Mouse (Mus musculus) retina, adult 2 months (tissue): Measurements from ENCODE around the gene Ccdc114.
"Not testable (repeated sequence)": the region's sequence is repeated elsewhere in the genome, so short reads cannot be mapped to it uniquely, and the experiment has no call there.

Source experiments
- DNase-seq: peaks from one replicate; pipeline ENCODE4 v3.0.0-alpha.2; 2012; ENCODE audit warnings: low read depth, low spot score

Ccdc114 gene

DNA sequence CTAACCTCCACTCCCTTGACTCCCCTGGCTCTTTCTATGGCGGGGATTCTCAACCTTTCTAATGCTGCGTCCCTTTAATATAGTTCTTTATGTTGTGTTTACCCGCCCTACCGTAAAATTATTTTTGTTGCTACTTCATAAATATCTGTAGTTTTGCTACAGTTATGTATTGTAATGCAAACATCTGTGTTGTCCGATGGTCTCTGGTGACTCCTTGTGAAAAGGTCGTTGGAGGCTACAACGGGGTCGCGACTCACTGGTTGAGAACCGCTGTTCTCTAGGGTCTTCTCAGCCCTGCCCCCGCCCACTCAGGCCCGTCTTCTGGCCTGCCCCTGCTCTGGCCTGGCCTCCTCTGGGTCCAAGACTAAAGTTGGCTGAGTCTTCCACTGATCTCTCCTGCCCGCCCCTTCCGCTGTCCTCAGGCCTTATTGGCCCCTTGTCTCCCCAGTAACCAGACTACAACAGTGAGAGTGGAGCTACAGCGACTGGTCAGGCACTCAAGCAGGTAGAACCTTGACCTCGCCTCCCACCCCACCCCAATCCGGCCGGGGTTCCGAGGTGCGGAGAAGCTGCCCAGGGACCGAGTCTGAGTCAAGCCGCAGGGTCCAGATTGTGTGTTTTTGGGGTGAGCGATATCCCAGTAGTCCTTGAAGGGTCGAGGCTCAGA, at the start of gene Ccdc114:
Gene Ccdc114, plus strand, starts transcription at position 311 of the 667 bp plus-strand sequence.
- no peak for DNase-seq

DNA sequence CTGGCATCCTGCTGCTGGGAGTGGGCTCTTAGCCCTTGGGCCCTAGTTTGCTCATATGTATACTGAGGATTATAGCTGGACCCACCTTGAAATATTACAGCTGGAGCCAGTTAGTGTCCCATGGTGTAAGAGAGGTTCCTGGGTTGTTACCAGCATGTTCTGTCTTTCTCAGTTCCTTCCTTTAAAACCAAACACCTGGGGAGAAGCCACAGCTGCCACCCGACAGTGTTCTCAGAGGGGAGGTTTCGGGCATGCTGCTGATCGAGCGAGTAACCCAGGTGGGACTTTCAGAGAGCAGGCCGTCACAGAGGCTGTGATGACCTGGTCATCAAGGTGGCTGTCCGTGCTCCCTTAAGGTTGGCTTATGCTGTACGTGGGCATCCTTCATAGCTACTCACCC, 47.0 kb upstream of the Ccdc114 start:
- DNase-seq, result no peak

DNA sequence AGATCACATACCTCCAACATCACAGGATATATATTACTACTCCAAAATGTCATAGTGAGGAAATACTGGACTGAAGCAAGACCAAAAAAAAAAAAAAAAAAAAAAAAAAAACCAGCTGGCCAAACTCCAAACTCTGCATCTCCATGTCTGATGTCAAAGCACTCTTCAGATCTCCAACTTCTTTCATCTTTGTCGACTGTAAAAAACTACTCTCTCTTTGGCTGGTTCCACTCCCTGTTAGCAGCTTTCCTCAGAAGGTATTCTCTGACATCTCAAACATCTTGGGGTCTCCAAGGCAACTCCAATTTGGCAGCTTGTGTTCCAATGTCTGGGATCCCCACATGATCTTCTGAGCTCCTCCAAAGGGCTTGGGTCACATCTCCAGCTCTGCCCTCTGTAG, 45.6 kb upstream of the Ccdc114 start, which contains the start of gene Grin2d:
Gene Grin2d, minus strand, starts transcription at position 101 of the 400 bp plus-strand sequence.
- DNase-seq, result not testable (repeated sequence)

DNA sequence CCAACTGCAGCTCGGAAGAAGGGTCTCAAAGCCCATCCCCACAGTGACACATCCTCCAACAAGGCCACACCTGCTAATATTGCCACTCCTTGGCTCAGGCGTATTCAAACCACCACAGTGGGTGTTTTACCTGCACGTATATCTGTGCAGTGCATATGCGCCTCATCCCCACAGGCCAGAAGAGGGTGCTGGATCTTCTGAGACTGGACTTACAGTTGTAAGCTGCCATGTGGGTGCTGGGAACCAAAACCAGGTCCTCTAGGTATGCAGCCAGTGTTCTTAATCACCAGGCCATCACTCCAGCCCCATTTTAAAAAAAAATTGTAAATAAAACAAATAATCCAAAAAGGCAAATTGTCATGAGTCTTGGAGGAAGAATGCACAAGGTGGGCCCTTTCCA, 43.3 kb upstream of the Ccdc114 start:
- DNase-seq, result no peak

DNA sequence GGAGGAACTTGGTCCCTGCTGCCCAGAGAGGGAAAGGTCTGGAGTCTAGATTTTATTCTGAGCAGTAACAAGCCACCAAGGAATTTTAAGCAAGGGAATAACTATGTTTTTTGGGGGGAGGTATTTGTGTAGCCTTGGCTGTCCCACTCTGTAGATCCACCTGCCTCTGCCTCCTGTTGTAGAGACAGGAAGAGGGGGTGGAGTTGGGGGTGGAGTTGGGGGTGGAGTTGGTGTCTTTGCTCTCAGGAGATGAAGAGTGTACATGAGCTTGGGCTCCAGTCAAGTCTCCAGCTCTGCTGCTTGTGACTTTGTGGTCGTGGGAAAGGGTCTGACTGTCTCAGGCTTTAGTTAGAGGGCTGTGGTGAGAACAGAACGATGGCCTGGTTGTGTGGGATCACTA, 42.9 kb upstream of the Ccdc114 start:
- DNase-seq, result no peak

DNA sequence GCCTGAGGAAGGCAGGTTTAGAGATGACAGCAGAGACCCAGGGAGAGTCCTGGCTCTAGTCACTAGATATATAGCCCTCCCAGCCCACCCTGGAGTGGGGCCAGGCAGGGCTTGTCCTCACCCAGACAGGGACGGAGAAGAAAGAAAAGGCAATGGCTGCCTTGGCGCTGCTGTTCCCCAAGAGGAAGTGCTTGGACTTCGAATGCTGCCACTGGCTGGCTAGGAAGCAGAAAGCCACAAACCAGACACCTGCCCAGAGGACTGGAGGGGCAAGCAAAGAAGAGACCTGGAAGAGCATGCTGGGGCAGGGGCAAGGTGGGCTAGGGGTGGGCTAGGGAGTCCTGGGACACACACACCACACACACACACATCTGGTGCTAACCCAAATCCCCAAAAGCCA, 36.6 kb upstream of the Ccdc114 start:
- DNase-seq, result no peak

DNA sequence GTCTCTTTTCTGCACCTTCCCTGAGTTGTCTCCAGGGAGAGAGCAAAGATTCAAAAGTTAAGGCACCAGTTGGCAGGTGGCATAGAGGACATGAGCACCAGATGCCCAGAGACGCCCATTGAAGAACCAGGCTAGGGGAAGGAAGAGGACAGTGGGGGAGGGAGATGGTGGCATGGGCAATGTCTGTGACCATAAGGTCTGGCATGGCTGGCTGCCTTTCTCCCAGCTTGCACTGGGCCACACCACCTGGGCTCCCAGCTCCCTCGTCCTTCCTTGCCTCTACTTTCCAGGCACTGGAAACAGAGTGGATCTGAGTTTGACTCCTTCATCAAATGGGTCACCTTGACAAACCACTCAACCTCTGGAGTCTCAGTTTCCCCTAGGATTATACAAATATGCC, 31.2 kb upstream of the Ccdc114 start:
- DNase-seq, result no peak

DNA sequence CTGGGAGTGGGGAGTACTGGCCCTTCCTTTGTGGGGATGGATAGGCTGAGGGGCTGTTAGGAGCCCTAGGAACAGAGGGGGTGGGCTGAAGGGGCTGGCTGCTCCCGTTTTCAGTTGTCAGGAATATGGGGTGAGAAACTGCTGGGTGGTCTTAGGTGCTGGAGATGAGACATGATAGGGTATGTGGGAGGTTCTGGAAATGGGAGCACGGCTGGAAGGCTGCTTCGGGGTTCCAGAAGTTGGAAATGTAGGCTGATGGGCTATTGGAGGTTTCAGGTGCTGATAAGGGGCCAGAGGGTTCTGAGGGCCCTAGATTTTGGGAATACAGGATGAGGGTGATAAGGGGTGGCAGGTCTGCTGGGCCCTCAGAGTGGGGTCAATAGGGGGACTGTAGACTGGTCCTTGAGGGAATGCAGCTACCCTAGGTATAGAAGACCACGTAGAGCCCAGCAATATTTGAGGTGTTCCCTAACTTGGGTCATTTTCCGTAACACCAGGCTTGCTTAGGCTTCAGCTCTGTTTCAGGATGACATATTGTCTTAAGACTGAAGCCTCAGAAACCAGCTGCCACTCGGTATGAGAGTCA, 27.8 kb upstream of the Ccdc114 start:
- DNase-seq, result no peak

DNA sequence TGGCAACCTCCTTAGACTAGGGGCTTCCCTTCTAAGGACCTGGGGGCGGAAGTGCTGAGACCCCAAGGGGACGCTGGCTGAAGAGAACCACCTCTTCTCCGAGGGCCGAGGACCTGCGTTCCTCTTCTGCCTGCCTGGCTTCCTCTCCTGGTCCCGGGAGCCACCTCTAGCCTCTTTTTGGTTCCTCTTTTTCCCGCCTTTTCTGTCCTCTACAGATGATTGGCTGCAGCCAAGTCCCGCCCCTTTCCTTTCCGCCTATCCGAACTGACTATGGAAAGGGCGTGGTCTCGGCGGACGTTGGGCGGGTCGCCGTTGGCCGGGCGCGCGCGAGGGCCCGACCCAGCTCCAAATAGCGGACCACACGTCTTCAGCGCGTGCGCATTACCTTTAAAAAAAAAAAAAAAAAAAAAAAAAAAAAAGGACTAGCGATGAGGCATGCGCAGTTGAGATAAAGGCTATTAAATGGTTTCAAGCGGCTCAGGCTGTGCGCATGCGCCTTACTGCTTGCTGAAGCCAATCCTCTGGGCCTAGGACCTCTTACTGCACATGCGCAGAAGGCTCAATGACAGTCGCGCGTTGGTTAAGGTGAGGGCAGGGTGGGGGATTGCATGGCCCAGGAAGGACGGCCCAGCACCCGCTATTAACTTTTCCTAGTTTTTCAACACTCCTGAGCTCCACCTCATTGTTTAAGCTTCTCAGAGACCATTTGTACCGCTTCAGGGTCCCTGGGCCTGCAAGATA, 27.2 kb upstream of the Ccdc114 start, which contains the start of the genes Syngr4 and Tmem143:
Gene Syngr4, minus strand, starts transcription at position 198 of the 741 bp plus-strand sequence.
Gene Tmem143, plus strand, starts transcription at position 425 of the 741 bp plus-strand sequence.
- DNase-seq, result peak; percentile 99

DNA sequence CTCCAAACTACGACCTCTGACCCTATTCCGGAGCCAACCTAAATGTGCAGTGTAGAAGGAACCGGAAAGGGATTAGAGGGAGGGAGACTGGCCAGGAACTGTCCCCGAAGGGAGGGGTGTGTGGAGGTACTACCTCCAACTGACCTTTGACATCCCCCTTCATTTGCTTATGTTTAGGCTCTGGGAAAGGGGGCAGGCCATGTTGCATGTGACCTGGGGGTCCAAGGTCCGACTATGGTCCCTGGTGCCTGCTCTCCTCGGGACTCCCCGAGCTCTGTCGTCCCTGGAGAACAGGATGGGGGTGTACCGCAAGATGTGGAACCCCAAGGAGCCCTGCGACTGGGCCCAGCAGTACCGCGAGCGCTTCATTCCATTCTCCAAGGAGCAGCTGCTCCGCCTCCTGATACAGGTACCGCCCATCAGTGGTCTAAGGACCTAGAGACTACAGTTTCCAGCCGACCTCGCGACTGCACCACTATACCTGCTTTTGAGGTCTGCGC, 26.6 kb upstream of the Ccdc114 start:
- DNase-seq, result no peak

DNA sequence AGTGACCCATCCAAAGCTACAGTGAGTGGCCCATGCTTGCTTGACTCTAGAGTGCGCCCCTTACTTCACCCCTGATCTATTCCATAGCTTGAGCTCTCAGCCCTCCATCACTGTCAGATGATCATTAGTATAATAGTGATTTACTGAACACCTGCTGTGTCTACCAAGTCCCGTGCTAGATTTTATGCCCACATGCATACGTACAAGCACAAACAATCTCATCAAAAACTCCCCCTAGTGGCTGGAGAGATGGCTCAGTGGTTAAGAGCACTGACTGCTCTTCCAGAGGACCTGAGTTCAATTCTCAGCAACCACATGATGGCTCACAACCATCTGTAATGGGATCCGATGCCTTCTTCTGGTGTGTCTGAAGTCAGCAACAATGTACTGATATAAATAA, 25.7 kb upstream of the Ccdc114 start:
- DNase-seq, result not testable (repeated sequence)

DNA sequence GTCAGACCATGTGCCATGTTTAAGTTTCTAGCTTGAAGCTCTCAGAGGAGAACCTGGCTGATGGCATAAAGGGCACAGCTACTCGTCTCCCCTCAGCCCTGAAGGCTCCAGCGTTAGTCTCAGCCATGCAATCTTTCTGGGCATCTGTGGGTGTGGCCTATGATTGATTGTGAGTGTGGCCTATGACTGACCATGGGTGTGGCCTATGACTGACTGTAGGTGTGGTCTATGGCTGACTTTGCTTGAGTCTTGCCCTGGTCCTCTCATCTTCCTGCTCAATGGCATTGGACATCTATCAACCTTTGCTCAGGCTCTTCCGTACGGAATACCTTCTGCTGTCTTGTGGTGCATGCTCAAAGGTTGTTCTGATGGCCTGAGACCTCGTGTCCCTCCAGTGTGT, 22.3 kb upstream of the Ccdc114 start:
- DNase-seq, result no peak

DNA sequence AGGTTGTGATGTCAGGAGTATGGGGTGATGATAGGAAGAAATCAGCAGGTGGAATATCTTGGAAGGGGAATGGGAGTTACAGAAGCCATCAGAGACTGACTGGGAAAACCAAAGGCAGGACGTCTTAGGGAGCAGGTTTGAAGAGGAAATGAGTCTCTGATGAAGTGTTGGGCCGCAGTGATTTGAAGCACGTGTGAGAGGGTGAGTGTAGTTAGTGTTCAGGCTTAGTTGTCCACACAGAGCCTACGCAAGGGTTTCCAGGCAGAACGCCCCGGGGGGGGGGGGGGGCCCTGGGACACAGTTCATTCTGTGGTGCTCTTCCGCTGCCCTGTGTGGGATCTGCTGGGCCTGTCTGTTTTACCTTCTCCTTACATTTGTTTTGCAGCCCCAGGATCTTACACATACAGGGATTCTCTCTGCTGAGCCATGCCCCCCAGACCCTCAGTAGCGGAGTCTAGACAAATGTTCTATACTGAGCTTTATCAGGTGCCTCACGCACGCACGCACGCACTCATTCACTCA, 21.3 kb upstream of the Ccdc114 start:
- DNase-seq, result no peak

DNA sequence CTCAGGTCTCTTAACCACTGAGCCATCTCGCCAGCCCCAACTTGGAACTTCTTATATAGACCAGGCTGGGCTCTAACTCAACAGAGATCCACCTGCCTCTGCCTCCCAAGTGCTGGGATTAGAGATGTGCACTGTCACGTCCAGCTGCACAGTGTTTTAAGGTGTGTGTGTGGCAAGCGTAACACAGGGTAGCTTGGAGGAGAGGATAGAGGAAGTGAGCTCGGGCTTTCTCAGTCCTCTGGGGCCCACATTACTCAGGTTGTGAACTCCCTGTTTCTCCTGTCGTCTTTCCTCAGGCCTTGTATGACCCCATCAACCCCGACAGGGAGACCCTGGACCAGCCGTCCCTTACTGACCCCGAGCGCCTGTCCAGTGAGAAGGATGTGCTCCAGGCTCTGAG, 17.2 kb upstream of the Ccdc114 start:
- DNase-seq, result no peak

DNA sequence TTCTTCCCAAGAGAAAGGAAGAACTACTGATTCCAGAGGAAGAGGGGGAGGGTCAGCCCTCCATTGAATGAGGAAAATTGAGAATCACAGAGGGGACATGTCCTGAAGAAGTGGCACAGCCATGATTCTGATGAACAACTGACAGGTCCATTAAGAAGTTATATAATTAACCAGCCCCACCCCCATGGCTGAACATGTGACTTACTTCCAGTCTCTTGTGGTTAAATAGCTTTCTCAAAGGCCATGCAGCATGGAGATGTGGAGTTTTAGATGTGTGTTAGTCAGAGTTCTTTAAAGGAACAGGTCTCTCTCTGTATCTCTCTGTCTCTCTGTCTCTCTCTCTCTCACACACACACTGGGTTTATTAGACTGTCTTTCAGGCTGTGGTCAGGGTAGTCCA, 15.5 kb upstream of the Ccdc114 start:
- DNase-seq, result no peak

DNA sequence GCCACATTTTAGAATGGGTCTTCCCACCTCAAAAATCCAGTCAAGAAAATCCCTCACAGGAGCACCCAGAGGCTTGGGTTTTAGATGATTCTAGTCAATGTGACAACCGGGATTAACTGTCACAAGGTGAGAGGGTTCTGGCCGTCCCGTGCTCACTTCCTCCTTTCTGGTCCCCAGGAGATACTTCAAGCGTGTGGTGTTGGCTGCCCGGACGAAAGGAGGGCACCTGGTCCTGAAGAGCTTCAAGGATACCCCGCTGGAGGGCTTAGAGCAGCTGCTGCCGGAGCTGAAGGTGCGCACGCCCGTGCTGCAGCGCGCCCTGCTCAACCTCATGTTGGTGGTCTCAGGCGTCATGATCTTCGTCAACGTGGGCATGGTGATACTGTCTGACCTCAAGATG, 14.7 kb upstream of the Ccdc114 start:
- no peak for DNase-seq

DNA sequence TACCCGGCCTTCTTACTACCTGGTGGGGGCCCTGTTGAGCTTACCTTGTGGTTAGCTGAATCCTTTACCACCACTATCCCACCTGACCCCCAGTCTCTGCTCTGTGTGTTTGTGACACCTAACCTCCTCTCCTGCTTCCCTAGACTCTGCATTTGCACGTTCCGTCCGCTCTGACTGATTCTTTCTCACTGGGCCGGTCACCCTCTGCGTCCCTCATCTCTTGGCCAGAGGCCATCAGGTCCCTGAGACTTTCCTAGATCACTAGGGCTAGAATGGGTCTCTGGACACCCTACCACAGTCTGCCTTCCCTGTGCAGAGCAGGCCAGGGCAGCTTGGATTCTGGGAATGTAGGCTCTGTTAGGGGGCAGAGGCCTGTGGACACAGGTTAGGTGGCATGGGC, 9.8 kb upstream of the Ccdc114 start:
- no peak for DNase-seq

DNA sequence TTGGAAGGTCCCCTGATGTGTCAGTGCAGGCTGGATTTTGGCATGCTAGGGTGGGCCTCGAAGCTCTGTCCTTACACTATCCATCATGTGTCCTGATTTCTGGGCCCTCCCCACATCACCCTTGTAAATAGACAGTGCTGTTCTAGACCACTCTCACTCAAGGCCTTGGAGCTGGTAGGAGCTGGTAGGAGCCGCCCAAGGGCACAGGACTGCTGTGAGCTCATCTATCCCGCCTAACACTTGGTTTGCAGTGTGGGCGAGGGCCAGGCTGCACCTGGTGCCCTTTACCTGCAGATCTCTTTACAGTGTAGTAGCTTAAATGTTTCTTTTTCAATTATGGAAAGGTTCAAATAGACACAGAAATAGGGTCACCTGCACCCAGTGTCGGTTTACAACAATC, 8.9 kb upstream of the Ccdc114 start:
- no peak for DNase-seq

DNA sequence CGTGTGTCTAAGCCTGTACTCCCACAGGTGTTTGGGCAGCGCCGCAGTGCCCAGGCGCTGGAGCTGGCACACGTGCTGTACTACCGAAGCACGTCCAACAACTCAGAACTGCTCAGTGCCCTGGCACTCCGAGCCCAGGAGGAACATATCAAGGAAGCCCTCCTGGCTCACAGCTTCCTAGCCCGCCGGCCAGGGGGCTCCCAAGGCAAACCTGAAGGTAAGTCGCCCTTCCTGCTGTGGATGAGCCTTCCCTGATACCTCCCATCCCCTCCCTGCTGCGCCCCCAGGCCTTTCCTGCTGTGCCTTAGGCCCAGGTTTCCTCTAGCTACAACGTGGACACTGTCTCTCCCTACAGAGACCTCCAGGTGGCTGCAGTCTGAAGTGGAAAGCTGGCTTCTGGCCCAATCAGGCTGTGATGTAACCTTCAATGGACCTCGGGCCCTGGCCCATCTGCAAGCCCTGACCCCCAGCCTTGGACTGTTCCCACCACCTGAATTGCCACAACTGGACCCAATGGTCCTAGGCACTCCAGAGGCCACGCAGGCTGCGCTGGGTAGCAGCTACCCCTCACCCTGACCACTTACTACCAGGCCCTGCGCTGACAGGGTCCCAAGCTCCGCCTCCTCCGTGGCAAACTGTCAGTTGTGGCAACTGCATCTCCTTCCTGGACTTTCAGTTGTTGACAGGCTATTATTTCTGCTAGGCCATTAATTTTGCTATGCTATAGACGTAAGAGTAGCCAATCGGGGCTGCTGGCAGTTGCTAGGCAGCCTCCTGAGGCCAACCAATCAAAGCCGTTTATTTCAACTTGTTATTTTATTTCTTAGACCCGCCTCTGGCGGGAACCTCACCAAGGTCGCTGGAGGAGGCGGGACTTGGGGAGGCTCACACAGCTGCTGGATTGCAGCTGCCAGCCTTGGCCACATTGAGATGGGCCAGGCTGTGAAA, 7.5 kb upstream of the Ccdc114 start:
- DNase-seq, result no peak

DNA sequence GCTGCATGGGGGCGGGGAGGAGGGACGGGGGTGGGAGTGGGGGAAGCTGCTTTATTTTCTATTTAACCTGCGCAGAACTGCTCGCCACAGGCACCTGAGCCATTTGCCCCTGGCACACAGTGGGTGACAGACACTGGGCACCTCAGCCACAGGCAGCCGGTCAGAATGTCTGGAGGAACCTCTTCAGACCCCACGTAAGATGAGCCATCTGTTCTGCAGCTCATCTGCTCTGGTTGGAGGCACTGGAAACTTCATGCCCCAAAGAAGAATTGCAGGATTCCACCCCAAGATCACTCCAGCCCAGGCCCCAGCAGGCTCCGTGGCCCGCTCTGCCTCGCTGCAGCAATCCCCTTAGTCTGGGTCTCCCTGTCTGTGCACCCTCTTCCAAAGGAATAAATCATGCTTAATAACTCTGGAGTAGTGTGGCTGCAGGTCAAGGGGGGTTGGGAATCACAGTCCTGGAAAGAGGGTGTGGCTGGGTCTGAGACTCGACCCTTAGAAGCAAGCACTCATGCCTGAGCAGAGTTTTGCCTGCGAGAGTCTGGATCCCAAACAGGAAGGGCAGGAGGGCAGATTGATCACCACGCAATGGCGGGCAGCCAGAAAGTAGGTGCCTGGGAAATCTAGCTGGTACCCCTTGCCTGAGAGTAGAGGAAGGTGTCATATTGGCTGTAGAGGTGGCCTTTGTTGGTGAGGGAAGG, 6.7 kb upstream of the Ccdc114 start:
- DNase-seq, result no peak

DNA sequence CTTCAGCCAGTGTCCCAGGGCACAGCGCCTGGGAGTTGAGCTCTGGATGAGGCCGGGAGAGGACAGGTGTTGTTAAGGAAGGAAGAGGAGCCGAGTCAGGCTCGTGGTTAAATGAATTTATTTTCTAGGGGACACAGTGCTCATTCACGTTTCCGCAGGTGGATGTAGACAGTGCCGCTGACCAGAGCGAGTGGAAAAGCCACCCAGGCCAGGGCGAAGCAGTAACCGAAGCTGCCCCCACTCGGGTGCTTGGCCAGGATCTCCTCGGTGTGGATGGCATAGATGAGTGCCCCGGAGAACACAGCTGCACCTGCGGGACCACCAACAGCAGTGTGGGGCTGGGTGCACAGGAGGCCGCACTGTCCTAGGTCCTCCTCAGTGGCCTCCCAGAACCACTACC, 5.9 kb upstream of the Ccdc114 start:
- no peak for DNase-seq
